Mouse (Mus musculus) neural tube, embryonic 15.5 days (tissue): Measurements from ENCODE around the gene Akna. TPM values are rescaled to one million over a fixed set of nuclear protein-coding genes. Genes with fewer than 3 reads are reported as not detected.

Experiments
- ATAC-seq: fragments of 200-750 bp; cut with Nextera tagmentation; 2 replicates; pipeline ENCODE4 v1.8.0; 2017; ENCODE audit warnings: mild to moderate bottlenecking, moderate TSS enrichment, moderate library complexity; ENCODE audit not compliant: low FRiP score
- H3K27ac ChIP-seq: fragments of 300-500 bp; sonication (generic); replicated peaks from 2 replicates; pipeline ENCODE4 v1.5.1; 2015; ENCODE audit warnings: mild to moderate bottlenecking, inconsistent platforms
- H3K27me3 ChIP-seq: fragments of 300-500 bp; sonication (generic); replicated peaks from 2 replicates; pipeline ENCODE4 v1.6.1; 2015; ENCODE audit warnings: inconsistent platforms
- H3K36me3 ChIP-seq: fragments of 300-500 bp; sonication (generic); 2 replicates; pipeline ENCODE4 v1.6.1; 2015; ENCODE audit warnings: inconsistent platforms
- H3K4me1 ChIP-seq: fragments of 300-500 bp; sonication (generic); 2 replicates; pipeline ENCODE4 v1.6.1; 2015; ENCODE audit warnings: inconsistent platforms
- H3K4me2 ChIP-seq: fragments of 300-500 bp; sonication (generic); 2 replicates; pipeline ENCODE4 v1.6.1; 2015; ENCODE audit warnings: inconsistent platforms, mild to moderate bottlenecking, moderate library complexity
- H3K4me3 ChIP-seq: fragments of 300-500 bp; sonication (generic); replicated peaks from 2 replicates; pipeline ENCODE4 v1.5.1; 2015; ENCODE audit warnings: mild to moderate bottlenecking, inconsistent platforms
- H3K9ac ChIP-seq: fragments of 300-500 bp; sonication (generic); replicated peaks from 2 replicates; pipeline ENCODE4 v1.6.1; 2015; ENCODE audit warnings: mild to moderate bottlenecking, inconsistent platforms
- H3K9me3 ChIP-seq: fragments of 300-500 bp; sonication (generic); replicated peaks from 2 replicates; pipeline ENCODE4 v1.6.1; 2016; ENCODE audit warnings: inconsistent platforms
- WGBS: fragments of 180-500 bp; shearing (Covaris S2); methylation state at CpG from one replicate; pipeline ENCODE4 v1.1.7; 2015; ENCODE audit warnings: mixed read lengths; 5-methylcytosine and 5-hydroxymethylcytosine counted together
- polyA plus RNA-seq: library from polyadenylated mRNA; unstranded; fragments of >200 nt; fragmentation: Nextera tagmentation; extraction: Ambion mirVana; gene quantifications from 2 replicates; pipeline ENCODE4 v1.2.1, GENCODE M21; 2015

Akna gene
- 3.1 and 7.3 TPM in 2 replicates for polyA plus RNA-seq

DNA sequence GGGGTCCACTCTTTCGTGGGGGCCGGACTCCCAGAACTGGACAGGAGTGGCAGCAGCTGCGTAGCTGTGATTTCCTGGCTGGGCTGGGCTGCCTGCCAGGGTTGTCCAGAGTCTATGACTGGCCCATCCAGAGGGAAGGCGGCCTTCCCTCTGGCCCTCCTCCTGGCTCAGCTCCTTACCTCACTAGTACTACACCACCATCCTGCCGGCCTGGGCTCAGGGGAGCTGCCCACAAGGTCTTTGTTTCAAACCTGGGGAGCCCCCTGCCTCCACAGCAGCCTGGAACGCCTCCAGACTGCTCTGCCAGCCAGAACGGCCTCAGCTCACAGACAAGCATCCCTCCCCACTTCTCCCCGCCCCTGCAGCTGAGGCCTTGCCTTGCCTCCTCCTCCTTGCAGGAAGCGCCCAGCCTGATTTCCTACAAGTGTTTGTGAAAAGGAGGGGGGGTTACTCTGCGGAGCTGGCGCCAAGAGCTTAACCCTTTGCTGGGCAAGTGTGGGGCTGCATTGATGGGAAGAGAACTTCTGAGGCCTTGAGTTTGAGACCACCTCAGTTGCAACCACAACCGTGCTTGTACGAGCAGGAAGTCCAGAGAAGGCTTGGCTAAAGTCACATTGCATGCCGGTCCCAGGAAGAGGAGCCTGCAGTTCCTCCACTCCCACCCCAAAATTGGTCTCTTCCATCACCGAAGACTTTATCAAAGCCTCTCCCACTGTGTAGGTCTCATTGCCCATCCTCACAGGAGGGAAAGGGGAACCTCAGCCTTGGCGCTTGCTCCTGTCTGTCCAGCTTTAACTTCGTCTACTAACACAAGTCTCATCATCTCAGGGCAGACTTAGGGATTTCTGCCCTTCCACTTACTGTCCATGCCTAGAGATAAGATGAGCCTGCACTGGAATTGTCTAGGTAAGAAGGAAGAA, at the start of gene Akna:
Gene Akna (minus strand): TSS at position 315 of the 920 bp plus-strand sequence.
- ATAC-seq: peak; percentile 76
- Histone ChIP-seq H3K36me3 (no peaks in the 10 kb centered on the region), H3K4me2 (peak within 1 kb of the TSS; percentile 35), H3K9me3 (no peaks in the 10 kb centered on the region), H3K27ac (peak within 1 kb of the TSS; percentile 69), H3K4me1 (peaks cover 42% of the 10 kb centered on the region), H3K27me3 (no peaks in the 10 kb centered on the region), H3K9ac (no peak within 1 kb of the TSS), H3K4me3 (peak within 1 kb of the TSS; percentile 17; the same call in 1 of the 2 replicates)
- WGBS: 25% methylated on average over 17 of the region's 17 CpGs

DNA sequence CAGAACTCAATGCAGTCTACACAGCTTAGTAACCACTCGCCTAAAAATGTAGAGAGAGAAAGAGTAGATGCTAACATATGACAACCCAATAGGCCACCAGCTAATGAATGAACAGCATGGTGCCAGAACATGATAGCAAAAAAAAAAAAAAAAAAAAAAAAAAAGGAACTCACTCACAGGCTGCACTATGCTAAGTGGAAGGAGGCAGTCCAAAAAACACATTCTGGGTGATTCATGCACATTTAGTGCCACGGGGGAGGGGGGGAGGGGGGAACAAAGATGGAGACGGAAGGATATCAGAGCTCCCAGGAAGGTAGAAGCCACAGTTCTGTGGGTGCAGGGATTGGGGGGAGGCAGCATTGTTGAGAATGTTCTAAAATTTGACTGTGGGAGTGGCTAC, 49.4 kb upstream of the Akna start:
- no peak overlapping the region for H3K4me2 ChIP-seq
- no peak overlapping the region for H3K9ac ChIP-seq
- H3K36me3 ChIP-seq: no peaks in the 10 kb centered on the region
- no peak overlapping the region for H3K4me3 ChIP-seq
- WGBS: 51% methylated on average over 3 of the region's 3 CpGs
- no peak for ATAC-seq
- H3K4me1 ChIP-seq: no peaks in the 10 kb centered on the region
- no peaks in the 10 kb centered on the region for H3K27me3 ChIP-seq
- H3K9me3 ChIP-seq: no peaks in the 10 kb centered on the region
- no peak overlapping the region for H3K27ac ChIP-seq

- 83% methylated on average over 5 of the region's 5 CpGs for WGBS
- Histone ChIP-seq H3K27me3 (no peaks in the 10 kb centered on the region), H3K9me3 (no peaks in the 10 kb centered on the region), H3K36me3 (no peaks in the 10 kb centered on the region), H3K4me1 (no peaks in the 10 kb centered on the region), H3K27ac (no peak overlapping the region), H3K4me3 (no peak overlapping the region), H3K9ac (no peak overlapping the region), H3K4me2 (no peak overlapping the region)
- no peak for ATAC-seq
These were observed 47.4 kb upstream of the Akna start for GRCm38 (mm10) chr4:63450551-63450950.

DNA sequence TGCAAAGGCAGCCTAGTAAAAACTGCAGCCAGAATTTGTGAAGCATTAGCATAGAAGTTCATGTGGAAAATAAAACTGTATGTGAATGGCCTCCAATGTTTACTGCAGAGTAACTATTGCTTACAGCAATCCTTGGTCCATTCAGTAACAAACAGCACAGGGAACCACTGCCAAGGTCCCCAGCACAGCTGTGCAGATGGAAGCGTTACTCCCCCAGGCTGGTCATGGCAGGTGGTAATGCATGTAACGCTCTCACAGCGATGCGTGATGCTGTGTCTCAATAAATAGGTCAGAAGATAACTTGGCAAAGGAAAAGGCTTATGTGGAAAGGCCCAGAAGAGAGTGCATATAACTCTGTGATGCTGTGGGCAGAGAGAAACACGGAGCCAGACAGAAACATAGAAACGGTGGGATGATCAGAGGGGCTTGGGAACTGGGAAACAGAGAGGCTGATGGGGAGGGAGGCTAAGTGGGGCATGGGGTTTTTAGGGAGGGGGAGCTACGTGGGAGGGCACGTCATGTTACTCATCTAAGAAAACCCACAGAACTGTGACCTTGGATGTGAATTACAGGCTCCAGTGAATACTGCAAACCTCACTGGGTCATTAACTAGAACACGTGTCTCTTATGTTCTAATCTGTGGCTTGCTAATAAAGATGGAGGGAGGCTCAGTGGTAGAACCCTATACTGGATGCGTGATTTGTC, 41.4 kb upstream of the Akna start:
- no peak overlapping the region for H3K4me2 ChIP-seq
- no peaks in the 10 kb centered on the region for H3K36me3 ChIP-seq
- no peaks in the 10 kb centered on the region for H3K27me3 ChIP-seq
- no peaks in the 10 kb centered on the region for H3K4me1 ChIP-seq
- H3K9me3 ChIP-seq: no peaks in the 10 kb centered on the region
- 55% methylated on average over 10 of the region's 10 CpGs for WGBS
- H3K4me3 ChIP-seq: no peak overlapping the region
- H3K27ac ChIP-seq: 0 out of 2 replicates have a peak overlapping the region, but pooled peaks have one; percentile 3
- peak; percentile 56; the same call in 1 of the 2 replicates for ATAC-seq
- H3K9ac ChIP-seq: no peak overlapping the region

DNA sequence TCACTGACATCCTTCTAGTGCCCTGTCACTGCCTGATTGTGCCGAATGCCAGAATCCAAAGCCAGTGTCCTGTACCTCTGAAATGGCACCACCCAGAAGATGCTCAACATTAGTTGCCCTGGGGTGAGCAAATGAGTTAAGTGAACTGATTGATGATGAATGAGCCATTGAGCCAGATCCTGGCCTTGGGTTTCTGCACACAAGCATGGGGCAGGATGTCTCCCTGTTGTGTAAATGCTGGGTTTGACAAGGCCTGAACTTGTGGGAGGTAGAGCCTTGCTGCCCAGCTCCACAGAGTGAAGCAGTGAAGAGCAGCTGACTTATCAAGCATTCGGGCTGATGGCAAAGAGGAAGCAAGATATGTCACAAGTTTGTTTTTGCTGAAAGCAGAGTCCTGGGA, 39.9 kb upstream of the Akna start:
- no peaks in the 10 kb centered on the region for H3K4me1 ChIP-seq
- no peak overlapping the region for H3K4me3 ChIP-seq
- H3K27me3 ChIP-seq: no peaks in the 10 kb centered on the region
- no peak for ATAC-seq
- H3K36me3 ChIP-seq: no peaks in the 10 kb centered on the region
- WGBS: 96% methylated on average over 2 of the region's 2 CpGs
- H3K9ac ChIP-seq: no peak overlapping the region
- no peaks in the 10 kb centered on the region for H3K9me3 ChIP-seq
- H3K27ac ChIP-seq: no peak overlapping the region
- H3K4me2 ChIP-seq: no peak overlapping the region

DNA sequence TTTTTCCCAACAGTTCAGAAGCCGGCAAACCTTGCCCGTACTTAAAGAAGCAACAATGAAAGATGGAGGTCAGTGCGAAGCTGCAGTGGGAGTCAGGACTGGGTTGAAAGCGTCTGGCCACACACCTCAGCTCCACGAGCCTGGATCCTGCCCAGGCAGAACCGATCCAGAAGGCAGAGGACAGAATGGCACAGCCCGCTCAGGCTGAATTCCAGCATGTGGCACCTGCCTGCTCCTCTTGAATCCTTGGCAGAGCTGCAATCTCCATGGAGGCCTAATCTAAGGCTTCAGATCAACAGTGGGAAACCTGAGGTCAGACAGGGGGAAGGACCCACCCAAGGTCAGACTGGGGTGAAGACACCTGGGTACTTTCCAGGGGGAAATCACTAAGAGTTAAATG, 38.5 kb upstream of the Akna start:
- Histone ChIP-seq H3K9ac (no peak overlapping the region), H3K4me2 (no peak overlapping the region), H3K4me1 (peaks cover 12% of the 10 kb centered on the region), H3K4me3 (no peak overlapping the region), H3K9me3 (no peaks in the 10 kb centered on the region), H3K36me3 (no peaks in the 10 kb centered on the region), H3K27ac (no peak overlapping the region), H3K27me3 (no peaks in the 10 kb centered on the region)
- WGBS: 89% methylated on average over 7 of the region's 7 CpGs
- ATAC-seq: no peak

- Histone ChIP-seq H3K4me1 (peaks cover 12% of the 10 kb centered on the region), H3K27ac (no peak overlapping the region), H3K36me3 (no peaks in the 10 kb centered on the region), H3K9ac (no peak overlapping the region), H3K9me3 (no peaks in the 10 kb centered on the region), H3K4me2 (no peak overlapping the region), H3K4me3 (no peak overlapping the region), H3K27me3 (no peaks in the 10 kb centered on the region)
- 72% methylated on average over 7 of the region's 7 CpGs for WGBS
- no peak for ATAC-seq
These were observed 37.1 kb upstream of the Akna start for GRCm38 (mm10) chr4:63440262-63440661.

- Histone ChIP-seq H3K4me1 (peaks cover 12% of the 10 kb centered on the region), H3K27me3 (no peaks in the 10 kb centered on the region), H3K9me3 (no peaks in the 10 kb centered on the region), H3K4me2 (no peak overlapping the region), H3K4me3 (no peak overlapping the region), H3K27ac (no peak overlapping the region), H3K36me3 (no peaks in the 10 kb centered on the region), H3K9ac (no peak overlapping the region)
- ATAC-seq: 0 out of 2 replicates have a peak, but pooled peaks have one; percentile 12
- WGBS: 82% methylated on average over 5 of the region's 5 CpGs
These were observed 34.8 kb upstream of the Akna start for GRCm38 (mm10) chr4:63437968-63438367.

- Histone ChIP-seq H3K27ac (no peak overlapping the region), H3K4me2 (no peak overlapping the region), H3K4me3 (no peak overlapping the region), H3K36me3 (no peaks in the 10 kb centered on the region), H3K27me3 (no peaks in the 10 kb centered on the region), H3K4me1 (peaks cover 12% of the 10 kb centered on the region), H3K9ac (no peak overlapping the region), H3K9me3 (no peaks in the 10 kb centered on the region)
- ATAC-seq: peak; percentile 15; the same call in 1 of the 2 replicates
- 54% methylated on average over 16 of the region's 16 CpGs for WGBS
These were observed 34.1 kb upstream of the Akna start for GRCm38 (mm10) chr4:63437119-63437815.

DNA sequence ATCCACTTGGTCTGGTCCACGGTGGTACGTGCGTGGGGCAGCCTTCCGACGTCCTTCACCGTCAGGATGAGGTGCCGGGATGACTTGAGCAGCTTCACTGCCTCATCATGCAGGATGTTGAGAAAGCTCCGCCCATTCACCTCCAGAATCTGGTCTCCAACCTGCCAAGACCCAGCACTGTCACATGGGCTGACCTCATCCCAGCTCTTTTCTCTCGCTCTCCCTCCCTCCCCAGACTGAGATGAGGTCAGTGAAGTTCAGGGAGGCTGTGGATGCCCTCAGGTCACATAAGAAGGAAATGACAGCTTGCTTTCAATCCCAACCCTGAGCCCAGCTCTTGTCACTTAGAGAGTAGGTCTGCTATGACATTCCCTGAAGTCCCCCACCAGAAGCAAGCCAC, 32.2 kb upstream of the Akna start:
- Histone ChIP-seq H3K27ac (no peak overlapping the region), H3K27me3 (no peaks in the 10 kb centered on the region), H3K9ac (no peak overlapping the region), H3K4me3 (no peak overlapping the region), H3K4me1 (peaks cover 12% of the 10 kb centered on the region), H3K36me3 (no peaks in the 10 kb centered on the region), H3K9me3 (no peaks in the 10 kb centered on the region), H3K4me2 (no peak overlapping the region)
- WGBS: 90% methylated on average over 9 of the region's 9 CpGs
- no peak for ATAC-seq

DNA sequence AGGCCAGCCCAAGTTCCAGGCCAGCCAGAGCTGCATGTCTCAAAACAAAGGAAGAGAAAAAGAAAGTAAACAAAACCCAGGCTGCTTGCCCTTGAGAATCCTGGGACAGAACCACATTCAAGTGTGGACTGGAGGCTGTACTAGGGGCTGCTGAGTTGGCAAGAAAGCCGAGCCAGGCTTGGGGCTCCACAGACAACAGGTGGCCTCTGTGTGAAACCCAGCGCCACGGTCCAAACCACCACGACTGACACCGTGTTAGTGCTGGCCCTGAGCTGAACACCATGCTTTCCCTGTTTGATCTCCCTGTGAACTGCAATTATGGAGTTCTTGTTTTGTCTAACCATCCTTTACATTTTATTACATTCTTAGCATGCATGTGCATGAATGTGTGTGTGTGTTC, 27.9 kb upstream of the Akna start:
- Histone ChIP-seq H3K9ac (no peak overlapping the region), H3K4me1 (no peaks in the 10 kb centered on the region), H3K4me3 (no peak overlapping the region), H3K36me3 (no peaks in the 10 kb centered on the region), H3K4me2 (no peak overlapping the region), H3K9me3 (no peaks in the 10 kb centered on the region), H3K27me3 (no peaks in the 10 kb centered on the region), H3K27ac (no peak overlapping the region)
- 77% methylated on average over 5 of the region's 5 CpGs for WGBS
- no peak for ATAC-seq
